Mouse (Mus musculus) spleen, embryonic (tissue): ENCODE results near the gene Lrrk2.
"Not testable (repeated sequence)": the region's sequence is repeated elsewhere in the genome, so short reads cannot be mapped to it uniquely, and the experiment has no call there.

Experiments used
- CTCF ChIA-PET: fragments of 350-600 bp; sonication (Branson Sonifier 250); formaldehyde crosslinking; loops from one replicate; lab custom pipeline; 2022; lab: Charles Lee

Lrrk2 gene

GRCm38 (mm10) chr15:91788338-91788737 is 115.4 kb downstream of the Lrrk2 start:
- CTCF ChIA-PET: interaction anchor here (1.5 kb wide), 1 partner anchor 10 kb away, joined by 3 read pairs; no protein-coding TSS in a partner anchor

GRCm38 (mm10) chr15:91806463-91806862 is 133.5 kb downstream of the Lrrk2 start:
- CTCF ChIA-PET: interaction anchor here (0.6 to 0.7 kb wide), 2 partner anchors 13 to 70 kb away, joined by 3 read pairs; no protein-coding TSS in a partner anchor

- CTCF ChIA-PET: no interaction called here
Observed at GRCm38 (mm10) chr15:91835319-91835718, 162.3 kb downstream of the Lrrk2 start.

GRCm38 (mm10) chr15:91837965-91838364 is 165.0 kb downstream of the Lrrk2 start, which contains the start of gene Smgc:
Gene Smgc (plus strand): TSS chr15:91838265.
- CTCF ChIA-PET: no interaction called here

GRCm38 (mm10) chr15:91864130-91864529 is 191.2 kb downstream of the Lrrk2 start:
- CTCF ChIA-PET: not testable (repeated sequence)
